Comparison of ENCODE assay signal across 8 mouse cellular contexts in the genomic region with DNA sequence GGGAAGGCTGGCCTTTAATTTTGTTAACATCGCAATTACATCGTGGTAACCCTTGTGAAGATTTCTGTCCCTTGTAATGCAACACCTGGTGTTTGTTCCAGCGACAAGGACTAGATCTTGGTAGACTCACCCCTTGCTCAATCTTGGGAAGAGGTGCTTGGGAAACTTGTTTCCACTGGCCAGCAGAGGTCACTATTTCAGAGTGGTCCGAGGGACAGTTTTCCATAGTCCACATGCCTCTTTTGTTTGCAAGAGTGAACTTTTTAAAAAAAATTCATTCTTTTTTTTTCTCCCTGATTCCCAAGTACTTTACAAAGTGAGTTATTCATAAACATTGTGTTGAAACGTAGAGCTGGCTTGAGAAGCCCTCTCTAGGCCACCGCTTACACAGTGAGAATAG. TPM values are rescaled to one million over a fixed set of nuclear protein-coding genes. Genes with fewer than 3 reads are reported as not detected.
A peak's percentile ranks its signal among the peaks of the same experiment; 100 is the strongest.
DNase-seq lines count a peak whose midpoint lies in the region; ATAC-seq and TF ChIP-seq lines count a peak whose summit lies in the region.

No protein-coding gene starts in this region.

- no peak for ATAC-seq in liver, postnatal 0 days
- ATAC-seq in forebrain, embryonic 11.5 days (replicated peaks; ENCODE audit: low FRiP score): no peak

- TF ChIP-seq EP300 in liver, postnatal 0 days (IDR thresholded peaks at IDR 0.05; ENCODE audit: low read depth): no peak

- H3K9ac ChIP-seq in liver, postnatal 0 days (replicated peaks): no peak overlapping the region
- H3K9ac ChIP-seq in forebrain, embryonic 11.5 days (ENCODE audit: low read length): no peak overlapping the region

- no peaks in the 10 kb centered on the region for H3K27me3 ChIP-seq in C2C12 (ENCODE audit: control insufficient read depth, insufficient read depth, insufficient read length)
- H3K27me3 ChIP-seq in liver, postnatal 0 days (ENCODE audit: insufficient read depth, low read length): no peaks in the 10 kb centered on the region
- H3K27me3 ChIP-seq in forebrain, embryonic 11.5 days (ENCODE audit: control insufficient read depth, insufficient read depth, low read length): no peaks in the 10 kb centered on the region

- intact Hi-C loops in heart, postnatal 36 days (cut with DNase I): loop anchor here (1.0 to 10.0 kb wide), 4 partner anchors 31 to 423 kb away; no protein-coding TSS in a partner anchor

- H3K9me3 ChIP-seq in liver, postnatal 0 days (ENCODE audit: low read length): no peaks in the 10 kb centered on the region
- no peaks in the 10 kb centered on the region for H3K9me3 ChIP-seq in forebrain, embryonic 11.5 days (ENCODE audit: control insufficient read depth, low read length)

- H3K36me3 ChIP-seq in C2C12 (ENCODE audit: control insufficient read depth, insufficient read depth): peaks cover 19% of the 10 kb centered on the region
- peaks cover 4% of the 10 kb centered on the region; the same call in 1 of the 2 replicates for H3K36me3 ChIP-seq in liver, postnatal 0 days (replicated peaks; ENCODE audit: insufficient read depth, low read length)
- no peaks in the 10 kb centered on the region for H3K36me3 ChIP-seq in forebrain, embryonic 11.5 days (ENCODE audit: control insufficient read depth, insufficient read depth, low read length)

- TF ChIP-seq CTCF in C2C12 (IDR thresholded peaks at IDR 0.05; ENCODE audit: control insufficient read depth, insufficient read depth, insufficient read length): peak; percentile 21
- TF ChIP-seq CTCF in liver, postnatal 0 days (IDR thresholded peaks at IDR 0.05; ENCODE audit: low read depth): peak; percentile 67

- H3ac ChIP-seq in C2C12 (ENCODE audit: control insufficient read depth, insufficient read length, low read depth): no peak overlapping the region

- DNase-seq in gastrocnemius, adult 18-20 months (ENCODE audit: low spot score): peak; percentile 46
- no peak for DNase-seq in gastrocnemius, postnatal 25 days
- DNase-seq in cerebellum, postnatal 14 days: peak; percentile 67 to 68
- DNase-seq in heart, postnatal 36 days: peak; percentile 15 to 23
- peak; percentile 31 for DNase-seq in liver, postnatal 0 days
- no peak for DNase-seq in spleen, postnatal 36 days (ENCODE audit: low spot score in 2 of 2)
- DNase-seq in forebrain, embryonic 11.5 days (ENCODE audit: low spot score): no peak

- 23% methylated on average over 6 of the region's 6 CpGs for WGBS in liver, postnatal 0 days (ENCODE audit: insufficient replicate concordance)
- 25% methylated on average over 6 of the region's 6 CpGs for WGBS in forebrain, embryonic 11.5 days

- H3K4me2 ChIP-seq in liver, postnatal 0 days (ENCODE audit: low read depth, low read length): no peak overlapping the region
- no peak overlapping the region for H3K4me2 ChIP-seq in forebrain, embryonic 11.5 days (ENCODE audit: low read depth, low read length, severe bottlenecking)

- H3K4me3 ChIP-seq in C2C12 (ENCODE audit: insufficient read depth, poor library complexity, severe bottlenecking): no peak overlapping the region
- H3K4me3 ChIP-seq in liver, postnatal 0 days (ENCODE audit: low read depth, low read length): no peak overlapping the region
- no peak overlapping the region for H3K4me3 ChIP-seq in forebrain, embryonic 11.5 days (ENCODE audit: low read depth, low read length)

- H3K4me1 ChIP-seq in liver, postnatal 0 days (ENCODE audit: insufficient read depth): no peaks in the 10 kb centered on the region; the same call in 1 of the 2 replicates
- peaks cover 4% of the 10 kb centered on the region; the same call in 1 of the 2 replicates for H3K4me1 ChIP-seq in forebrain, embryonic 11.5 days (replicated peaks; ENCODE audit: control insufficient read depth, insufficient read depth, low read length)

- no peaks in the 10 kb centered on the region for H3K79me3 ChIP-seq in C2C12 (ENCODE audit: low read depth)

- no peak overlapping the region for H3K27ac ChIP-seq in liver, postnatal 0 days (ENCODE audit: low read depth)
- H3K27ac ChIP-seq in forebrain, embryonic 11.5 days (ENCODE audit: low read depth, low read length): no peak overlapping the region

- H3K79me2 ChIP-seq in C2C12 (ENCODE audit: control insufficient read depth, insufficient read depth): no peaks in the 10 kb centered on the region

TF ChIP-seq in C2C12, 6 proteins besides CTCF, POLR2A, EP300 and RAD21:
- TF ChIP-seq CEBPB (IDR thresholded peaks at IDR 0.05; ENCODE audit: low read depth) (peak; percentile 29), MYOD1 (IDR thresholded peaks at IDR 0.05; ENCODE audit: control insufficient read depth, insufficient read length, low read depth) (no peak)

RNA-seq across cellular contexts. Expression of gene Glis1, which starts 12.2 kb away (rescaled TPM):
- total RNA-seq in gastrocnemius, adult 18-20 months (2021): under 1 TPM; 0.38 to 0.53 TPM
- total RNA-seq in gastrocnemius, postnatal 25 days (2021): not detected
- 0.40 TPM for polyA plus RNA-seq in C2C12 (2012; fragmentation: generic; extraction: Trizol)
- under 1 TPM in 1 of 2 experiments, not detected in 1; 0.28 TPM for total RNA-seq in heart, postnatal 36 days (2021)
- polyA plus RNA-seq in liver, postnatal 0 days (2015; fragmentation: Nextera tagmentation; extraction: Ambion mirVana): 0.17 and 0.18 TPM in 2 replicates
- polyA plus RNA-seq in forebrain, embryonic 11.5 days (2014; fragmentation: Nextera tagmentation; extraction: Ambion mirVana): 3.6 and 5.5 TPM in 2 replicates

RNA-seq across cellular contexts. Expression of gene Ndc1, which starts 54.6 kb away (rescaled TPM):
- 1 to 10 TPM; 5.7 to 6.8 TPM for total RNA-seq in gastrocnemius, adult 18-20 months (2021)
- total RNA-seq in gastrocnemius, postnatal 25 days (2021): 1 to 10 TPM; 7.0 to 8.3 TPM
- 22.8 TPM for polyA plus RNA-seq in C2C12 (2012; fragmentation: generic; extraction: Trizol)
- total RNA-seq in heart, postnatal 36 days (2021): 10 to 100 TPM; 10.4 to 11.9 TPM
- polyA plus RNA-seq in liver, postnatal 0 days (2015; fragmentation: Nextera tagmentation; extraction: Ambion mirVana): 7.6 and 8.9 TPM in 2 replicates
- polyA plus RNA-seq in forebrain, embryonic 11.5 days (2014; fragmentation: Nextera tagmentation; extraction: Ambion mirVana): 53.7 and 54.5 TPM in 2 replicates

Comparison
In these comparisons a context has a peak if more than half of its experiments do, and no peak if none do; other contexts are left out.
1. DNase-seq: peak in gastrocnemius, adult 18-20 months (single experiment), cerebellum, postnatal 14 days (2 of 2), heart, postnatal 36 days (2 of 2) and liver, postnatal 0 days (single experiment); none in gastrocnemius, postnatal 25 days (single experiment), spleen, postnatal 36 days (0 of 2) and forebrain, embryonic 11.5 days (single experiment).